Mouse (Mus musculus) left cerebral cortex, postnatal 10 days (tissue): Measurements from ENCODE around the gene Plekhh1. TPM values are rescaled to one million over a fixed set of nuclear protein-coding genes. Genes with fewer than 3 reads are reported as not detected.

Experiments
- total RNA-seq, 2 experiments: library from RNA; stranded (reverse); gene quantifications; 2 replicates each; pipeline ENCODE4 v1.2.3; 2021

The Plekhh1 gene
- total RNA-seq, 2 experiments from 2014 or later, result 3.2 to 3.3 TPM

Other genes with a start within 250 kb of the Plekhh1 start
- 100 to 1,000 TPM; 202 to 210 TPM for gene Atp6v1d, start 167.5 kb upstream of the Plekhh1 start, total RNA-seq
- 10 to 100 TPM; 62.6 to 64.2 TPM for gene Eif2s1, start 167.3 kb upstream of the Plekhh1 start, total RNA-seq
- under 1 TPM; 0.45 to 0.64 TPM for gene Plek2, start 122.2 kb upstream of the Plekhh1 start, total RNA-seq
- gene Tmem229b, start 21.5 kb upstream of the Plekhh1 start, total RNA-seq, result 100 to 1,000 TPM; 105 to 109 TPM
- 10 to 100 TPM in 1 of 2 experiments, 1 to 10 TPM in 1; 9.0 to 10.8 TPM for gene Pigh, start 60.5 kb downstream of the Plekhh1 start, total RNA-seq
- 10 to 100 TPM; 10.0 to 10.3 TPM for gene Arg2, start 101.6 kb downstream of the Plekhh1 start, total RNA-seq
- gene Vti1b, start 143.5 kb downstream of the Plekhh1 start, total RNA-seq, result 100 to 1,000 TPM; 186 to 187 TPM
- 10 to 100 TPM; 32.1 to 34.3 TPM for gene Rdh11, start 163.1 kb downstream of the Plekhh1 start, total RNA-seq
- 1 to 10 TPM in 1 of 2 experiments, under 1 TPM in 1; 0.86 to 1.5 TPM for gene Rdh12, start 179.8 kb downstream of the Plekhh1 start, total RNA-seq